Mouse (Mus musculus) liver, embryonic 15.5 days (tissue): Measurements from ENCODE around the gene Ush2a. TPM values are rescaled to one million over a fixed set of nuclear protein-coding genes. Genes with fewer than 3 reads are reported as not detected.
A peak's percentile ranks its signal among the peaks of the same experiment; 100 is the strongest.

Experiments used
- ATAC-seq: fragments of 200-750 bp; cut with Nextera tagmentation; 2 replicates; pipeline ENCODE4 v1.8.0; 2017; ENCODE audit warnings: moderate number of reproducible peaks, mild to moderate bottlenecking, moderate library complexity; ENCODE audit not compliant: insufficient read depth
- H3K27ac ChIP-seq: fragments of 300-500 bp; sonication (generic); replicated peaks from 2 replicates; pipeline ENCODE4 v1.5.1; 2015; ENCODE audit warnings: mild to moderate bottlenecking, inconsistent platforms
- H3K27me3 ChIP-seq: fragments of 300-500 bp; sonication (generic); 2 replicates; pipeline ENCODE4 v1.6.1; 2015; ENCODE audit warnings: mild to moderate bottlenecking, inconsistent platforms
- H3K36me3 ChIP-seq: fragments of 300-500 bp; sonication (generic); replicated peaks from 2 replicates; pipeline ENCODE4 v1.6.1; 2015; ENCODE audit warnings: moderate library complexity, mild to moderate bottlenecking, inconsistent platforms
- H3K4me1 ChIP-seq: fragments of 300-500 bp; sonication (generic); replicated peaks from 2 replicates; pipeline ENCODE4 v1.6.1; 2015; ENCODE audit warnings: inconsistent platforms
- H3K4me2 ChIP-seq: fragments of 300-500 bp; sonication (generic); 2 replicates; pipeline ENCODE4 v1.6.1; 2015; ENCODE audit warnings: moderate library complexity, mild to moderate bottlenecking, inconsistent platforms
- H3K4me3 ChIP-seq: fragments of 300-500 bp; sonication (generic); replicated peaks from 2 replicates; pipeline ENCODE4 v1.5.1; 2015; ENCODE audit warnings: mild to moderate bottlenecking, inconsistent platforms
- H3K9ac ChIP-seq: fragments of 300-500 bp; sonication (generic); 2 replicates; pipeline ENCODE4 v1.6.1; 2015; ENCODE audit warnings: moderate library complexity, mild to moderate bottlenecking, inconsistent platforms
- H3K9me3 ChIP-seq: fragments of 300-500 bp; sonication (generic); replicated peaks from 2 replicates; pipeline ENCODE4 v1.6.1; 2016; ENCODE audit warnings: inconsistent platforms
- WGBS: fragments of 180-500 bp; shearing (Covaris S2); methylation state at CpG from one replicate; pipeline ENCODE4 v1.1.7; 2015; ENCODE audit warnings: mixed read lengths; ENCODE audit not compliant: insufficient replicate concordance; 5-methylcytosine and 5-hydroxymethylcytosine counted together
- polyA plus RNA-seq: library from polyadenylated mRNA; unstranded; fragments of >200 nt; fragmentation: Nextera tagmentation; extraction: Ambion mirVana; gene quantifications from 2 replicates; pipeline ENCODE4 v1.2.1, GENCODE M21; 2015

Gene Ush2a
- polyA plus RNA-seq, 1 experiment from 2014 or later = not detected

- WGBS = 66% methylated on average over 7 of the region's 7 CpGs
- Histone ChIP-seq H3K27ac (no peak overlapping the region), H3K4me2 (no peak overlapping the region), H3K4me1 (no peaks in the 10 kb centered on the region), H3K4me3 (no peak overlapping the region), H3K27me3 (no peaks in the 10 kb centered on the region), H3K36me3 (no peaks in the 10 kb centered on the region), H3K9me3 (no peaks in the 10 kb centered on the region), H3K9ac (no peak overlapping the region)
- ATAC-seq = no peak
These were observed 51.5 kb downstream of the Ush2a start for GRCm38 (mm10) chr1:188313303-188313702.

- Histone ChIP-seq H3K9ac (no peak overlapping the region), H3K27ac (no peak overlapping the region), H3K27me3 (no peaks in the 10 kb centered on the region), H3K4me1 (no peaks in the 10 kb centered on the region), H3K9me3 (no peaks in the 10 kb centered on the region), H3K4me2 (no peak overlapping the region), H3K36me3 (no peaks in the 10 kb centered on the region), H3K4me3 (no peak overlapping the region)
- ATAC-seq = no peak
- 60% methylated on average over 5 of the region's 5 CpGs for WGBS
These were observed 54.8 kb downstream of the Ush2a start for GRCm38 (mm10) chr1:188316574-188316973.

- H3K27me3 ChIP-seq = no peaks in the 10 kb centered on the region
- 67% methylated on average over 4 of the region's 4 CpGs for WGBS
- no peaks in the 10 kb centered on the region for H3K9me3 ChIP-seq
- H3K36me3 ChIP-seq = no peaks in the 10 kb centered on the region
- no peaks in the 10 kb centered on the region for H3K4me1 ChIP-seq
- H3K4me2 ChIP-seq = no peak overlapping the region
- no peak for ATAC-seq
- H3K9ac ChIP-seq = no peak overlapping the region
- H3K4me3 ChIP-seq = no peak overlapping the region
- H3K27ac ChIP-seq = no peak overlapping the region
These were observed 58.4 kb downstream of the Ush2a start for GRCm38 (mm10) chr1:188320204-188320603.

GRCm38 (mm10) chr1:188321534-188321933, 59.7 kb downstream of the Ush2a start:
- H3K4me3 ChIP-seq = no peak overlapping the region
- H3K4me1 ChIP-seq = no peaks in the 10 kb centered on the region
- no peaks in the 10 kb centered on the region for H3K36me3 ChIP-seq
- H3K27ac ChIP-seq = no peak overlapping the region
- H3K4me2 ChIP-seq = no peak overlapping the region
- H3K9ac ChIP-seq = no peak overlapping the region
- H3K27me3 ChIP-seq = no peaks in the 10 kb centered on the region
- no peaks in the 10 kb centered on the region for H3K9me3 ChIP-seq
- WGBS = 67% methylated on average over 7 of the region's 7 CpGs
- ATAC-seq = 0 out of 2 replicates have a peak, but pooled peaks have one; percentile 12

- Histone ChIP-seq H3K27ac (no peak overlapping the region), H3K4me1 (no peaks in the 10 kb centered on the region), H3K4me3 (no peak overlapping the region), H3K4me2 (no peak overlapping the region), H3K9me3 (no peaks in the 10 kb centered on the region), H3K9ac (no peak overlapping the region), H3K36me3 (no peaks in the 10 kb centered on the region), H3K27me3 (no peaks in the 10 kb centered on the region)
- 62% methylated on average over 2 of the region's 2 CpGs for WGBS
- ATAC-seq = no peak
These were observed 68.6 kb downstream of the Ush2a start for GRCm38 (mm10) chr1:188330406-188330805.

- Histone ChIP-seq H3K27me3 (no peaks in the 10 kb centered on the region), H3K4me3 (no peak overlapping the region), H3K4me2 (no peak overlapping the region), H3K27ac (no peak overlapping the region), H3K36me3 (no peaks in the 10 kb centered on the region), H3K9me3 (no peaks in the 10 kb centered on the region), H3K9ac (no peak overlapping the region), H3K4me1 (no peaks in the 10 kb centered on the region)
- WGBS = 67% methylated on average over 2 of the region's 2 CpGs
- no peak for ATAC-seq
These were observed 72.1 kb downstream of the Ush2a start for GRCm38 (mm10) chr1:188333936-188334335.

GRCm38 (mm10) chr1:188347762-188348161, 85.9 kb downstream of the Ush2a start:
- H3K27me3 ChIP-seq = no peaks in the 10 kb centered on the region
- no peak for ATAC-seq
- WGBS = 29% methylated on average over 2 of the region's 2 CpGs
- H3K4me3 ChIP-seq = no peak overlapping the region
- no peaks in the 10 kb centered on the region for H3K4me1 ChIP-seq
- H3K27ac ChIP-seq = no peak overlapping the region
- no peak overlapping the region for H3K9ac ChIP-seq
- no peaks in the 10 kb centered on the region for H3K9me3 ChIP-seq
- no peak overlapping the region for H3K4me2 ChIP-seq
- H3K36me3 ChIP-seq = no peaks in the 10 kb centered on the region

- no peak overlapping the region for H3K4me3 ChIP-seq
- H3K27ac ChIP-seq = no peak overlapping the region
- H3K9me3 ChIP-seq = no peaks in the 10 kb centered on the region
- no peaks in the 10 kb centered on the region for H3K4me1 ChIP-seq
- WGBS = 64% methylated on average over 2 of the region's 2 CpGs
- no peaks in the 10 kb centered on the region for H3K36me3 ChIP-seq
- H3K27me3 ChIP-seq = no peaks in the 10 kb centered on the region
- no peak overlapping the region for H3K9ac ChIP-seq
- no peak for ATAC-seq
- no peak overlapping the region for H3K4me2 ChIP-seq
These were observed 92.9 kb downstream of the Ush2a start for GRCm38 (mm10) chr1:188354726-188355125.

GRCm38 (mm10) chr1:188363548-188363947, 101.7 kb downstream of the Ush2a start:
- no peaks in the 10 kb centered on the region for H3K27me3 ChIP-seq
- no peaks in the 10 kb centered on the region for H3K4me1 ChIP-seq
- H3K27ac ChIP-seq = no peak overlapping the region
- no peak for ATAC-seq
- H3K9me3 ChIP-seq = no peaks in the 10 kb centered on the region
- H3K36me3 ChIP-seq = no peaks in the 10 kb centered on the region
- H3K9ac ChIP-seq = no peak overlapping the region
- WGBS = 68% methylated on average over 3 of the region's 3 CpGs
- no peak overlapping the region for H3K4me2 ChIP-seq
- H3K4me3 ChIP-seq = no peak overlapping the region

- H3K9ac ChIP-seq = no peak overlapping the region
- ATAC-seq = no peak
- no peak overlapping the region for H3K4me3 ChIP-seq
- no peak overlapping the region for H3K4me2 ChIP-seq
- H3K27ac ChIP-seq = no peak overlapping the region; the same call in 1 of the 2 replicates
- H3K4me1 ChIP-seq = peaks cover 25% of the 10 kb centered on the region
- 14% methylated on average over 1 of the region's 1 CpGs for WGBS
- no peaks in the 10 kb centered on the region for H3K9me3 ChIP-seq
- no peaks in the 10 kb centered on the region for H3K27me3 ChIP-seq
- H3K36me3 ChIP-seq = no peaks in the 10 kb centered on the region
These were observed 123.4 kb downstream of the Ush2a start for GRCm38 (mm10) chr1:188385180-188385579.

- H3K4me2 ChIP-seq = no peak overlapping the region
- H3K27ac ChIP-seq = peak overlapping the region; percentile 48; the same call in 1 of the 2 replicates
- H3K27me3 ChIP-seq = no peaks in the 10 kb centered on the region
- WGBS = 29% methylated on average over 7 of the region's 7 CpGs
- no peak overlapping the region for H3K9ac ChIP-seq
- 0 out of 2 replicates have a peak, but pooled peaks have one; percentile 22 for ATAC-seq
- no peak overlapping the region for H3K4me3 ChIP-seq
- H3K9me3 ChIP-seq = no peaks in the 10 kb centered on the region
- H3K4me1 ChIP-seq = peaks cover 25% of the 10 kb centered on the region
- H3K36me3 ChIP-seq = no peaks in the 10 kb centered on the region
These were observed 124.0 kb downstream of the Ush2a start for GRCm38 (mm10) chr1:188385733-188386261.

GRCm38 (mm10) chr1:188387321-188387720, 125.5 kb downstream of the Ush2a start:
- no peaks in the 10 kb centered on the region for H3K27me3 ChIP-seq
- 20% methylated on average over 3 of the region's 3 CpGs for WGBS
- no peak overlapping the region for H3K27ac ChIP-seq
- H3K36me3 ChIP-seq = no peaks in the 10 kb centered on the region
- H3K9ac ChIP-seq = no peak overlapping the region
- H3K4me2 ChIP-seq = no peak overlapping the region
- H3K9me3 ChIP-seq = no peaks in the 10 kb centered on the region
- no peak overlapping the region for H3K4me3 ChIP-seq
- H3K4me1 ChIP-seq = peaks cover 25% of the 10 kb centered on the region
- ATAC-seq = no peak
